In the genomic region with DNA sequence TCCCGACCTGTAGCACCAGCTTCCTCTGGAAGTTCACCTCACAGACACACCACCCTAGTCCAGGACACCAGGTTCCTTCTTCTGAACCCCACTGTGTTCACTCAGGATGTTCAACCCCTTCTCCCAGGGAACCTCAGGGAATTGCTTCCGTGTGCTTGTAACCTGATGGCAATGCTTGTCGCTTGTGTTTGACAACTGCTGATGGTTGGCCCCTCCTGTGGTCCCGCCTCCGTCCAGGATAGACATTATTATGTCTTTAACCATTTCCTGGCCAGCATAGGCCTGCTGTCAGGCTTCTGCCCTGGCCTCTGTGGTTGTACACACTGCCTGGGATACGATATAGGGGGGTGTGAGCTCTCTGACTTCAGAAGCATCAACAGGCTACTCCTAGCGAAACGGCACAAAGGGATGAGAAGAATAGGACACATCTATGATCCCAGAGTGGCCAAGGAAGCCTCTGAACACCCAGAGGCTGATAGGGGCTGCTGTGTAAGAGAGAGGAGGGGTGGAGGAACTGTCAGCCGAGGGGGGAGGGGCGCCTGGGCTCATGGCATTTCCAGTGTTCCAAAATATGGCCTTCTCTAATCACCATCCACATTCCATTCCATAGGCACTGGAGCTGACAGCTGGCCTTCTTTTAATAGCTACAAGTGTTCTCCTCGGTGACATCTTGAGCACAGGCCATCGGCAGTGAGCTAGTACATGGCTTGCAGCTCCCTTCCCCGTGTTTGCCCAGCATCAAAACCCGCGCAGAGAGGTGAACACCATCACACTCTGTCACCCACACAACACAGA, we compare ENCODE assay signal across 23 mouse cellular contexts. TPM values are rescaled to one million over a fixed set of nuclear protein-coding genes. Genes with fewer than 3 reads are reported as not detected.
A peak's percentile ranks its signal among the peaks of the same experiment; 100 is the strongest.
DNase-seq lines count a peak whose midpoint lies in the region; ATAC-seq and TF ChIP-seq lines count a peak whose summit lies in the region.
"Had no signal": no experiment of that assay in that cellular context is flagged by ENCODE, and none has a peak within 500 bp of the region (broad histone marks: within the 10 kb centered on the region; RNA-seq: fewer than 3 reads in every experiment).

No protein-coding gene starts in this region.

- peaks cover 7% of the 10 kb centered on the region; the same call in 1 of the 2 replicates for H3K4me1 ChIP-seq in heart, adult 2 months (ENCODE audit: control insufficient read depth, insufficient read depth, low read length)
- H3K4me1 ChIP-seq in E14TG2a.4 (replicated peaks; ENCODE audit: low read depth, low read length), result peaks cover 30% of the 10 kb centered on the region
- peaks cover 20% of the 10 kb centered on the region for H3K4me1 ChIP-seq in embryonic facial prominence, embryonic 10.5 days

- no peaks in the 10 kb centered on the region for H3K79me2 ChIP-seq in heart, adult 2 months (replicated peaks; ENCODE audit: control insufficient read depth, insufficient read depth, low read length)

- peak overlapping the region; percentile 20 for H3K9ac ChIP-seq in heart, adult 2 months (ENCODE audit: low read depth, low read length)
- H3K9ac ChIP-seq: embryonic facial prominence, embryonic 13.5 days; hindbrain, embryonic 14.5 days; liver, embryonic 12.5 days had no signal

- no peak for TF ChIP-seq CTCF in heart, adult 2 months (IDR thresholded peaks at IDR 0.05)
- TF ChIP-seq CTCF in E14TG2a.4 (conservative IDR thresholded peaks at IDR 0.05; ENCODE audit: low read length), result no peak

- H3K36me3 ChIP-seq in heart, adult 2 months (ENCODE audit: control insufficient read depth, insufficient read depth, low read length), result no peaks in the 10 kb centered on the region
- H3K36me3 ChIP-seq in E14TG2a.4 (ENCODE audit: insufficient read depth, low read length), result no peaks in the 10 kb centered on the region
- no peaks in the 10 kb centered on the region for H3K36me3 ChIP-seq in embryonic facial prominence, embryonic 10.5 days (replicated peaks)
- H3K36me3 ChIP-seq: embryonic facial prominence, embryonic 13.5 days; forebrain, embryonic 10.5 days; G1E; liver, embryonic 12.5 days had no signal

- WGBS in heart, adult 2 months, result 44% methylated on average over 15 of the region's 15 CpGs
- WGBS in embryonic facial prominence, embryonic 10.5 days, result 71% methylated on average over 15 of the region's 15 CpGs

- TF ChIP-seq POLR2A in heart, adult 2 months (IDR thresholded peaks at IDR 0.05; ENCODE audit: insufficient read depth, low read depth, low read length), result no peak

- intact Hi-C loops in heart, adult 2 months (cut with DNase I), result no loop called here
- intact Hi-C loops in heart, postnatal 36 days (cut with DNase I), result no loop called here
- intact Hi-C loops in heart, postnatal 10 days (cut with DNase I), result no loop called here

- H3K27ac ChIP-seq in heart, adult 2 months, result peak overlapping the region; percentile 70
- no peak overlapping the region for H3K27ac ChIP-seq in embryonic facial prominence, embryonic 10.5 days (replicated peaks)
- H3K27ac ChIP-seq: embryonic facial prominence, embryonic 13.5 days; forebrain, embryonic 10.5 days; hindbrain, embryonic 14.5 days; liver, embryonic 12.5 days had no signal

- no peak for ATAC-seq in megakaryocyte, adult 5-6 weeks (ENCODE audit: poor library complexity, severe bottlenecking)
- ATAC-seq: intestine, embryonic 16.5 days; liver, embryonic 12.5 days had no signal

- 0 out of 2 replicates have a peak, but pooled peaks have one; percentile 30 for TF ChIP-seq EP300 in heart, adult 2 months (IDR thresholded peaks at IDR 0.05; ENCODE audit: insufficient read depth, low read depth, low read length)

- H3K9me3 ChIP-seq in E14TG2a.4 (ENCODE audit: low read length), result no peaks in the 10 kb centered on the region
- no peaks in the 10 kb centered on the region for H3K9me3 ChIP-seq in embryonic facial prominence, embryonic 10.5 days
- H3K9me3 ChIP-seq: embryonic facial prominence, embryonic 13.5 days; forebrain, embryonic 10.5 days; G1E; liver, embryonic 12.5 days; megakaryocyte, embryonic 14.5 days had no signal

- H3K27me3 ChIP-seq in heart, adult 2 months (ENCODE audit: control insufficient read depth, insufficient read depth, low read length), result no peaks in the 10 kb centered on the region
- H3K27me3 ChIP-seq in E14TG2a.4 (ENCODE audit: insufficient read depth, low read length), result peaks cover 11% of the 10 kb centered on the region
- H3K27me3 ChIP-seq in embryonic facial prominence, embryonic 10.5 days (replicated peaks; ENCODE audit: low read depth, poor library complexity, severe bottlenecking), result no peaks in the 10 kb centered on the region

- H3K4me3 ChIP-seq in heart, adult 2 months, result no peak overlapping the region
- H3K4me3 ChIP-seq in E14TG2a.4 (replicated peaks; ENCODE audit: low read length), result peak overlapping the region; percentile 75
- H3K4me3 ChIP-seq in embryonic facial prominence, embryonic 10.5 days, result no peak overlapping the region
- H3K4me3 ChIP-seq: embryonic facial prominence, embryonic 13.5 days; forebrain, embryonic 10.5 days; liver, embryonic 12.5 days; megakaryocyte, embryonic 14.5 days had no signal

- peak in 1 of 2 experiments; percentile 46 for DNase-seq in heart, adult 2 months
- DNase-seq in heart, postnatal 36 days, result no peak
- DNase-seq in embryonic facial prominence, embryonic 10.5 days (ENCODE audit: low spot score), result peak; percentile 35
- peak; percentile 70 to 76 for DNase-seq in heart, postnatal 10 days
- DNase-seq in right cerebral cortex, postnatal 14 days, result no peak
- DNase-seq: adrenal gland, postnatal 14 days; cerebellum, adult 2 months; kidney, postnatal 10 days had no signal

RNA-seq across cellular contexts. Expression of a gene that starts 3.5 kb away (rescaled TPM):
- total RNA-seq in heart, adult 2 months (2021), result 1,000 to 10,000 TPM in 1 of 2 experiments, 100 to 1,000 TPM in 1; 940 to 1,084 TPM
- polyA plus RNA-seq in heart, adult 2 months (2012; rRNA removed), result 1,077 and 1,138 TPM in 2 replicates
- 100 to 1,000 TPM; 988 to 990 TPM for total RNA-seq in heart, postnatal 36 days (2021)
- polyA plus RNA-seq in embryonic facial prominence, embryonic 10.5 days (2016; fragmentation: Nextera tagmentation; extraction: Ambion mirVana), result 0.59 TPM in 1 of 2 replicates, not detected in the other
- 100 to 1,000 TPM; 879 to 920 TPM for total RNA-seq in heart, postnatal 10 days (2021)
- not detected in 2 replicates for total RNA-seq in megakaryocyte, adult 5-6 weeks (2015)
- total RNA-seq in megakaryocyte, adult 5-6 weeks (2017), result not detected in 2 replicates
- total RNA-seq: common myeloid progenitor, adult 5-6 weeks had no signal
- polyA plus RNA-seq: G1E had no signal

RNA-seq across cellular contexts. Expression of a gene that starts 8.0 kb away (rescaled TPM):
- 1 to 10 TPM; 2.4 to 2.6 TPM for total RNA-seq in heart, adult 2 months (2021)
- polyA plus RNA-seq in heart, adult 2 months (2012; rRNA removed), result 7.9 and 9.2 TPM in 2 replicates
- 1 to 10 TPM; 2.2 to 3.1 TPM for total RNA-seq in heart, postnatal 36 days (2021)
- 0.23 and 0.27 TPM in 2 replicates for polyA plus RNA-seq in embryonic facial prominence, embryonic 10.5 days (2016; fragmentation: Nextera tagmentation; extraction: Ambion mirVana)
- 1 to 10 TPM; 2.0 to 2.3 TPM for total RNA-seq in heart, postnatal 10 days (2021)
- total RNA-seq in megakaryocyte, adult 5-6 weeks (2015), result not detected in 2 replicates
- not detected in 2 replicates for total RNA-seq in megakaryocyte, adult 5-6 weeks (2017)
- total RNA-seq: adrenal gland, postnatal 14 days; common myeloid progenitor, adult 5-6 weeks; layer of hippocampus, postnatal 10 days; left cerebral cortex, postnatal 14 days had no signal
- polyA plus RNA-seq: embryonic facial prominence, embryonic 13.5 days; G1E; gonadal fat pad, adult 2 months; hindbrain, embryonic 14.5 days; liver, embryonic 12.5 days; midbrain, embryonic 16.5 days; neural tube, embryonic 11.5 days had no signal

Comparison
In these comparisons a context has a peak if more than half of its experiments do, and no peak if none do; other contexts are left out.
1. DNase-seq: peak in embryonic facial prominence, embryonic 10.5 days (single experiment) and heart, postnatal 10 days (2 of 2); none in heart, postnatal 36 days (0 of 2) and right cerebral cortex, postnatal 14 days (single experiment).
2. RNA of a gene that starts 3.5 kb away (total RNA-seq): 940 to 1,084 TPM in heart, adult 2 months, 988 to 990 TPM in heart, postnatal 36 days and 879 to 920 TPM in heart, postnatal 10 days; not detected in megakaryocyte, adult 5-6 weeks; every median in the first group is over 100 times any median in the second.